Mouse (Mus musculus) large intestine, adult 2 months (tissue): ENCODE data around the gene Abl1. TPM values are rescaled to one million over a fixed set of nuclear protein-coding genes. Genes with fewer than 3 reads are reported as not detected.

Experiments used
- DNase-seq: peaks from one replicate; pipeline ENCODE4 v3.0.0-alpha.2; 2012; ENCODE audit warnings: low read depth, low spot score
- WGBS: fragments of 180-500 bp; shearing (Covaris S2); methylation state at CpG from one replicate; pipeline ENCODE4 v1.1.7; 2018; 5-methylcytosine and 5-hydroxymethylcytosine counted together
- polyA plus RNA-seq: library from polyadenylated mRNA; depleted of rRNA; stranded (reverse); fragments of >200 nt; gene quantifications from 2 replicates; pipeline ENCODE4 v1.2.3, GENCODE M21; 2012

Abl1 gene
- polyA plus RNA-seq, 1 experiment, result 31.4 TPM

DNA sequence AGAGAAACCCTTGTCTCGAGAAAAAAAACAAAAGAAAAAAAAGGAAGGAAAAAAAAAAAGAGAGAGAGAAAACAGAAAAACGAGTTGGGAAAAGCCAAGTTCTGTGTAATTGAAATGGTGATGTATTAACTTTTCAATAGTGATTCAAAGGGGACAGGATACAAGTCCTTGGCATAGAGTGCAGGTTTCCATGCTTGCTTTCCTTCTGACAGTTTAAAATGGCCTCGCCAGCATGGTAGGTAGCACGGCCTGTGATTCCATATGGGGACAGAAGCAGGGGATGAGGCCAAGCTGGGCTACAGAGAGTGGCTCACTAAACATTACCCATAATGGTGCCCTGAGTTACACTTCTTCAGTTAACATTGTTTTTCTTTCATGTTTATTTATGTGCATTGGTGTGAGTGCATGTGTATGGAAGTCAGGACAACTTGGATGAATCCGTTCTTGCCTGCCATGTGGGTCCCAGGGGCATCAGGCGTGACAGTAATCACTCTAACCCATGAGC is 6.4 kb upstream of the Abl1 start:
- 81% methylated on average over 6 of the region's 6 CpGs for WGBS
- no peak for DNase-seq

DNA sequence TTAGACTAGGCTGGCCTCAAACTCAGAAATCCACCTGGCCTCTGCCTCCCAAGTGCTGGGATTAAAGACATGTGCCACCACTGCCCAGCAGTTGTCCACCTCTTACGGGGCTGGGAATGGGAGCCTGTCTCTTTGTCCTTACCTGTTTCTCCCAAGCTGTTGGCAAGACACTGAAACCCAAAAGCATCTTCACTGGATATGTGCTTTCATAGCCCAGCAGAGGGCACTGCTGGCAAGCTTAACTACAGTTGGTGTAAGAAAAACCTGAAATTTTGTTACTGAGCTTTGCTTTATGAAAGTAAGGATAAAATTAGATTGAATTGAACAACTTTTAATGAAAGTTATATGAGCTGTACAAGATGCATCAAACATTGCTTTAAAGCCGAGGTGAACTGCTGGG is 4.5 kb upstream of the Abl1 start:
- no peak for DNase-seq
- 14% methylated on average over 2 of the region's 2 CpGs for WGBS

- DNase-seq, result no peak
- WGBS, result under 1% methylated on average over 12 of the region's 12 CpGs
Observed at GRCm38 (mm10) chr2:31689045-31689444, 869 bp downstream of the Abl1 start.

- 21% methylated on average over 3 of the region's 3 CpGs for WGBS
- DNase-seq, result no peak
Observed at GRCm38 (mm10) chr2:31690063-31690462, 1.9 kb downstream of the Abl1 start.

DNA sequence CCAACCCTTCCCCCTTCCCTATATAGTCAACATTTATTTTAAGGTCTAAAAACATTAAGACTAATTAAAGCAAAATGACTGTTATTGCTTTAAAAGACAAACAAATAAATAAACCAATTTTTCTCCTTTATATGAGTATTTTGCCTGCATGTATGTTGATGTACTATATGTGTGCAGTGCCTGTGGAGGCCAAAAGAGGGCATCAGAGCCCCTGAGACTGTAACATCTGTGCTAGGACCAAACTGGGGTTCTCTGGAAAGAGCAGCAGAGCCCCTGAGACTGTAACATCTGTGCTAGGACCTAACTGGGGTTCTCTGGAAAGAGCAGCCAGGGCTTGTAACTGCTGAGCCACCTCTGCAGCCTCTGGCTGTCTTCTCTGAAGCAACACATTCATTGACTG is 10.0 kb downstream of the Abl1 start:
- no peak for DNase-seq

GRCm38 (mm10) chr2:31700545-31701446 is 12.6 kb downstream of the Abl1 start:
- DNase-seq, result no peak
- WGBS, result 28% methylated on average over 7 of the region's 7 CpGs

- no peak for DNase-seq
Observed at GRCm38 (mm10) chr2:31703226-31703625, 15.1 kb downstream of the Abl1 start.

- no peak for DNase-seq
Observed at GRCm38 (mm10) chr2:31705914-31706313, 17.7 kb downstream of the Abl1 start.

DNA sequence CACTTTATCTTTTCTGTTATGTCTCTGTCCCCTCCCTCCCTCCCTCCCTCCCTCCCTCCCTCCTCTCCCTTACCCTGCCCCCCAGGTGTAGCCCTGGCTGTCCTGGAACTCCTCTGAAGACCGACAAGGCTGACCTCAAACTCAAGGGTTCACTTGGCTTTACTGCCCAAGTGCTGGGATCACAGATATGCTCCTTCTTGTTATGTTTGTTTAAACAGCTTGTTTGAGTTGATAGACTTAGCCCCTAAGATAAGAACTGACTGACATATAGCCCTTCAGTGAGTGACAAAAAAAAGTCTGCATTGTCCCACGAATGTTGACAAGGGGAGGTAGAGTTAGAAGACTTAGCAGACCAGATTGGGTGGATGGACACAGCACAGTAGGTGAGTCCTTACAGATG is 18.4 kb downstream of the Abl1 start:
- WGBS, result 22% methylated on average over 2 of the region's 2 CpGs
- no peak for DNase-seq

DNA sequence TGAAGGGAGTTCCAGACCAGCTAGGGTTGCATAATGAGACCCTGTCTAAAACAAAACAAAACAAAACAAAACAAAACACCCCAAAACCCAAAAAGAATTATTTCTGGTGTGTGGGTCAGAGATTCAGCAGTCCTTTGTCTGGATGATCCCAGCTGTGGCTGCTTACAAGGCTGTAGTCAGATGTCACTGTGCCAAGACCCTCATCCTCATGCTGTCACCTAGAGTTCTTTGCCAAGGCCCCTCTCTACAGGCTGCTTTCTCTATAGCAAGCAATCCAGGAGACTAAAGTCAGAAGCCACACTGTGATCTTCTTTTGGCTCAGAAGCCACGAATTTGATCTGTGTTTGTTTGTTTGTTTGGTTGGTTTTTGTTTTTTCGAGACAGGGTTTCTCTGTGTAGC is 24.5 kb downstream of the Abl1 start:
- 88% methylated on average over 2 of the region's 2 CpGs for WGBS

GRCm38 (mm10) chr2:31713813-31714212 is 25.6 kb downstream of the Abl1 start:
- 72% methylated on average over 3 of the region's 3 CpGs for WGBS
- DNase-seq, result no peak

More for the DNA sequence above, 24.5 kb downstream of the Abl1 start:
- DNase-seq, result no peak

DNA sequence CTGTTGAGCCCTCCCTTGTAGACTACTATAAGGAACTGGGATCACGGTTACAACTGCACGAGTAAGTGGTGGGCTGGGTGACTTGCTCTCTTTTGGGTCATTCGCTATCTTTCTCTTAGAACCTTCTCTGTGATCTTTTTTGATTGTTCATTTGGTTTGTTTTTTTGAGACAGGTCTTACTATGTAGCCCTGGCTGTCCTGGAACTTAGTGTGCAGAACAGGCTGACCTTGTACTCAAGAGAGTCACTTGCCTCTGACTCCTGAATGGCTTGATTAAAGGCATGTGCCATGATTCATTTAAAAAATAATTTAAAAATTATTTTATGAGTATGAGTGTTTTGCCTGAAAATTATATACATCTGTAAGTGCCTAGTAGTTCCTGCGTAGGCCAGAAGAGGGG is 26.6 kb downstream of the Abl1 start:
- no peak for DNase-seq
- 95% methylated on average over 4 of the region's 4 CpGs for WGBS

GRCm38 (mm10) chr2:31715985-31716384 is 27.8 kb downstream of the Abl1 start:
- DNase-seq, result no peak
- 88% methylated on average over 7 of the region's 7 CpGs for WGBS

- no peak for DNase-seq
- 47% methylated on average over 6 of the region's 6 CpGs for WGBS
Observed at GRCm38 (mm10) chr2:31719202-31719880, 31.2 kb downstream of the Abl1 start.

DNA sequence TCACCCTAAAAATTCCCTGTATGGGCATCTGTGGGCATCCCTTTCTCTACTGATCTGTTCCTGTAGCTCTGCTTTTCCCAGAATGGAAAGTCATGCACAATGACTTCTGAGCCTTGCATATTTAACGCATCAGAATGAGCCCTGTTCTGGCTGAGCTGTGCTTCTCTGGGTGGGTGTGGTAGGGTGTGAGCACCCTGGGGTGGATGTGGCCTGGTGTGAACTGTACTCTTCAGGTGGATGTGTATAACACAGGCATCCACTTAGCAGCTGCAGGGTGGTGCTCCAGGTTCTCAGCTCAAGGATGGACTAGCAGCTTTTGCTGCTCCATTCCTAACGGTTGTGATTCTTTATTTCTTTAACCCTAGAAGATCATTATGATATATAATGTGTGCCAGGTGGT is 31.8 kb downstream of the Abl1 start:
- WGBS, result 24% methylated on average over 2 of the region's 2 CpGs
- DNase-seq, result no peak

DNA sequence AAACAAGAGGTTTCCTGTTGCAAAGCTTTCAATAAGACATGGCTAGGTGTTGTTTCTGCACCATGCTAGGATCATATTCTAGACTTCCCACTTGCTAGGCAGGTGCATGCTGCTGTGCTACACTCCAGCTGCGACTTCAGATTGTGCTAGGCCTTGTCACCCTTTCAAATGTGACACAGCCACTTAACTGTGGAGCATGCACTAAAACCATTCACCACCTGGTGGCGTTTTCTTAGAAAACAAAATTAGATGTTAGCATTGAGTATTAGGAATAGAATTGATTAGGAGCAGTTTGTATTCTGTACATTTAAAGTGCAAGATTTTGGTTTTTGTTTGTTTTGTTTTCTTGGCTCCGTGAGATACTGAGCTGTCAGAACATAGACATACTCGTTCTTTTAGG is 32.6 kb downstream of the Abl1 start:
- DNase-seq, result no peak
- WGBS, result 56% methylated on average over 4 of the region's 4 CpGs

DNA sequence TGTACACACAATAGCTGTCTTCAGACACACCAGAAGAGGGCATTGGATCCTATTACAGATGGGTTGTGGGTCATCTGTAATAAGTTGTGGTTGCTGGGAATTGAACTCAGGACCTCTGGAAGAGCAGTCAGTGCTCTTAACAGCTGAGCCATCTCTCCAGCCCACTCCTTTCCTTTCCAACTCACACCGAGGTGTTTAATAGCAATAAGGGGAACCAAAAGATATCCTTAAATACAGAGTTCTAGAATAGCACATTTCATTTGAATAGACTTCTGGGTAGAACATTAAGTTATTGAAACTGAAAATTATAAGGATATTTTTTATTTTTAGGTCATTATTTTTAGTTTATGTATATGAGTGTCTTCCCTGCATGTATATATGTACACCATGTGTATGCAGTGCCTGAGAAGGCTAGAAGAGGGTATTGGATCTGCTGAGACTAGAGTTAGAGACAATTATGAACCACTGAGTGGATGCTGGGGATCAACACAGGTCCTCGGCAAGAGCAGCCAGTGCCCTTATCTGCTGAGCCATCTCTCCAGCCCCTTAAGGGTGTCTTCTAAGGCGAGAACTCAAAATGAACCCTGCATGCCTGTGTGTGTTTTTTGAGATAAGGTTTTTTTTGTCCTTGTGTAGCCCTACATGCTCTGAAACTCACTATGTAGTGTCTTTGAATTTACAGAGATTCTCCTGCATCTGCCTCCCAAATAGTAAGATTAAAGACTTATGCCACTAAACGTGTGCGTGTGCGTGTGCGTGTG is 36.7 kb downstream of the Abl1 start:
- no peak for DNase-seq
- WGBS, result 94% methylated on average over 7 of the region's 7 CpGs

DNA sequence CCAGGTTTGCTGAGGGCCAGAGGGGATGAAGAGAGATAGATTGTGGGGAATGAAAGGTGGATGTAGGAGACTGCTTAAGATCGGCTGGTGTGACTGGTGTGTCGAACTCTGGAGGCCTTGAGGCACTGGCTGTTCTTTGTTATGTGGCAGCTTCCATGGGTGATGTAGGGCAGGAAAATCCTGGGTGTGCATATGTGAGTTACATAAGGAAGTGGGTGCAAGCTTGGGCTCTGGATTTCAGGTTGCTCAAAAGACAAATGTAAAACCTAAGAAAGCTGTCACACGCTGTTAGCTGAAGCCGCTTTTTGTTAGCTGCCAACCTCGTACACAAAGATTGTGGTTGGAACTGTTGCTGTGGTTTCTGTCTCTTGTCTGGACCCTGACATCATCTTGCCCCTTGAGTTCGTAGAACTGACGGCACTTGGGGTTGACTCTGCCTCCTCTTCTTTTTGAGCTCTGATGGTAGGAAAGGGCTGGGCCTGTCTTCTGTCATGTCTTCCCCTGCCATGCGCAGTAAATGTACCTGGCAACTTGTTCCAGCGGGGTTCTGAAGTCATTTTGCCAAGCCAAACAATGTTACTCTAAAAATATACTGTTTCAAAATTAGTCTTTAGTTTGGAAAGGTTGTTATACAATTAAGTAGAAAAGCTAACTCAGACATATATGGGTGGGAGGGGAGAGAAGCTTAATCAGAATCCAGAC is 39.6 kb downstream of the Abl1 start:
- 81% methylated on average over 9 of the region's 9 CpGs for WGBS
- DNase-seq, result no peak

GRCm38 (mm10) chr2:31730640-31731039 is 42.5 kb downstream of the Abl1 start:
- no peak for DNase-seq
- WGBS, result 64% methylated on average over 5 of the region's 5 CpGs

DNA sequence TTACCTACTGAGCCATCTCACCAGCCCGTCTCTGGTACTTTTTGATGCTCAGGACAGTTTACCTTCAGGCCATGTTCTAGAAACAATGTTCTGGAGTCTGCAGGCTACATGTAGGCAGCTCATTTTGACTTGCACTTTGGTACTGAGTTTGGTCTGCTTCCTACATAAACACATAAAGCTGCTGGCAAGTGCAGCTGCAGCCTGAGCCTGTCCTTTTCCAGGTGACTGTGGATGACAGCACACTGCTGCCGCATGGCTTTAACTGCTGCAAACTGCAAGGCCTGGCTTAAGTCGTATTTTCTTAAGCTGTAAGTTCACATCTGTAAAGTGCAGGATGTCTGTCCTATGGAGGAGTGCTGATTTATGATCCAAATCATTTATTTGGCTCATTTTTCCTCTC is 44.3 kb downstream of the Abl1 start:
- 44% methylated on average over 3 of the region's 3 CpGs for WGBS
- DNase-seq, result no peak
